Mouse (Mus musculus) brain, embryonic 14.5 days (tissue): ENCODE measurements around the gene Dnajc6.

Experiments
- CTCF ChIP-seq: fragments of 200-500 bp; IDR thresholded peaks from 2 replicates; pipeline ENCODE4 v1.5.1; 2012; ENCODE audit warnings: inconsistent platforms, mild to moderate bottlenecking, moderate library complexity, borderline replicate concordance; ENCODE audit not compliant: insufficient read depth, insufficient read length; ENCODE audit errors: extremely low read depth
- POLR2A ChIP-seq: fragments of 200-500 bp; IDR thresholded peaks from 2 replicates; pipeline ENCODE4 v1.6.1; 2012; ENCODE audit warnings: mild to moderate bottlenecking, inconsistent platforms, borderline replicate concordance; ENCODE audit not compliant: poor library complexity, insufficient read depth, insufficient read length, severe bottlenecking; ENCODE audit errors: extremely low read depth

DNA sequence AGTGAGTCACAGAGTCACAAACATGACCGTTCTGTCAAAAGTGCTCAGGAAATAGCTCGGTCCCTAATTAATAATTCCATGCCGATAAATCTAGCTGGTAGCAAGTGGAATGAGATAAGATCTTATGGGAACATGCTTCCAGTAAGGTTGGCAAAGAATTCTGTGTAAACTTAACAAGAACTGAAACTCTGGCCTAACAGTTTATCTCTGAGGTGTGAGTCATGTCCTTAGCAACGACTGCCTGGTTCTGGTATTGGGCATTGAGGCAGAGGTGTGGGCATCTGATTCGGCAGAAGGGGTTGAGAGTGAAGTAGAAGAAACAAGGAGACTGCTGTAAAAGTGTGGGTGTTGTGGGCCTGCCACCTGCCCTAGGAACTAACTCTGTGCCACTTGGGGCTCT lies 173.4 kb downstream of the Dnajc6 start:
- TF ChIP-seq CTCF (no peak), POLR2A (no peak)
